Mouse (Mus musculus) lung, postnatal 4 days (tissue): ENCODE measurements at regions not wholly inside any gene's neighbourhood (a gene's known extent, or its start where the extent isn't known, plus 50 kb on each side); places are given as distances from the start of the nearest gene placed in this dataset.

Experiments
- DNase-seq, 2 experiments: peaks; one replicate each; pipeline ENCODE4 v3.0.0; 2021

GRCm38 (mm10) chr8:9152313-9152925 lies 462.1 kb upstream of the Arglu1 start:
- DNase-seq: no peak

DNA sequence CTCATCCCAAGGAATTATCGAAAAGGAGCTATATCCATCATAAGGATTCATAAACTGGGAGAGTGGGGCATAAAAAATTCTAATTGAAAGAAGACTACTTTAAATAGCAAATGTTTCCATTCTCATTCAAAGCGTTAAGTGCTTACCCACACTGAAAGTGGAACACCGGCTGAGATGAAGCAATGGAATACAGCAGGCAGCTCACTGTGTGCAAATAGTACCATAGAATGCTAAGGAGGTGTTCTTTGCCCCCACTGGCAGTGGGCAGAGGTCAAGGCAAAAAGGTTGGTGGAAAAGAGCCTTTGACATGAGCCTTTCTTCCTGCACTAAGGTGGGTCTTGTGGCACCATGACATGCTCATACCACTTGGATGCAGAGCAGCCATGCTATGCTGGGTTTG lies 454.0 kb upstream of the Arglu1 start:
- no peak for DNase-seq

DNA sequence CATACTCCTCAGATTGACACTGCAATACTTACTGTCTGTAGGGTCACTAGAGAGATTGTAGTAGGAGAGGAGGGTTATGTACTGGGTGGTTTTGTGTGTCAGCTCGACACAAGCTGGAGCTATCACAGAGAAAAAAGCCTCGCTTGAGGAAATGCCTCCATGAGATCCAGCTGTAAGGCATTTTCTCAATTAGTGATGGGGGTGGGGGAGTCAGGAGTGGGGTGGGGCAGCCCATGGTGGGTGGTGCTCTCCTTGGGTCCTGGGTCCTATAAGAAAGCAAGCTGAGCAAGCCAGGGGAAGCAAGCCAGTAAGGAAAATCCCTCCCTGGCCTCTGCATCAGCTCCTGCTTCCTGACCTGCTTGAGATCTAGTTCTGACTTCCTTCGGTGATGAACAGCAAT lies 449.5 kb upstream of the Arglu1 start:
- no peak for DNase-seq

- DNase-seq: no peak
Measured at GRCm38 (mm10) chr8:9139059-9139620, 448.8 kb upstream of the Arglu1 start.

DNA sequence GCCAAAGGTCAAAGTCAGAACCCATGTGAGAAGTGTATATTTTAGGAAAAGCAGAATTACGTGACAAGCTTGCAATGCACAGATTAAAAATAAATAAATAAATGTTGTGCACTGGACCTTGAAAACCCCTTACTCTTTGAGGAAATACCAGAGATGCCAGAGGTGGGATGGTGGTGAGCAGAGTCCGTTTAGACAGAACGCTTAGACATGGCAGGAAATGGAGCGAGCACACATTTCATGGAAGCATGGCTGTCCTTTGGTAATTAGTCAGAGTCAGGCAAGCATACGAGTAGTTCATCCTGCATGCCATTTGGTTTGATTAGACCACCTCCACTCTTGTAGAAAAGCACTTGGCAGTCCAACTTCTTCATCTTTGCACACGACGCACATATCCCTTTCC lies 443.4 kb upstream of the Arglu1 start:
- DNase-seq: no peak

GRCm38 (mm10) chr8:9132612-9133218 lies 442.4 kb upstream of the Arglu1 start:
- DNase-seq: no peak

- no peak for DNase-seq
Measured at GRCm38 (mm10) chr8:9131249-9131648, 440.9 kb upstream of the Arglu1 start.

DNA sequence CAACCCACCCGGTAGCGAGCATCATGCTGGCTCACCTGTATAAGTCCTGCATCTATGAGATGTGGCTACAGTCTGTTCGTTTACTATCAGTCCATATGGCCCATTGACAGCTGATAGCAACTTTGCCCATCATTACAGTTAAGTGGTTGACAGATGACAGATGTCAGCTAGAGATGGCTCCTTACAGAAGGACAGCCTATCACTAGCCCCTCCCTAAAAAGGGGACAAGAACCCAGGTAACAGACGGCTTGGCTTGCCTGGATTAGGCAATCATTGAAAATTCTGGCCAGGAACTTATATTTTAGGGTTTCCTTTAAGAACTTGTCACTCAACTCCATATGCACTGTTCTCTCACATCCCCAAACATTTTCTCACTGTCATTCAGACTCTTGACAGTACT lies 434.2 kb upstream of the Arglu1 start:
- no peak for DNase-seq

- DNase-seq: no peak
Measured at GRCm38 (mm10) chr8:9117809-9118737, 427.8 kb upstream of the Arglu1 start.

GRCm38 (mm10) chr8:9095980-9096379 lies 405.7 kb upstream of the Arglu1 start:
- peak in 1 of 2 experiments; percentile 10 for DNase-seq

GRCm38 (mm10) chr8:9094002-9094401 lies 403.7 kb upstream of the Arglu1 start:
- no peak for DNase-seq

DNA sequence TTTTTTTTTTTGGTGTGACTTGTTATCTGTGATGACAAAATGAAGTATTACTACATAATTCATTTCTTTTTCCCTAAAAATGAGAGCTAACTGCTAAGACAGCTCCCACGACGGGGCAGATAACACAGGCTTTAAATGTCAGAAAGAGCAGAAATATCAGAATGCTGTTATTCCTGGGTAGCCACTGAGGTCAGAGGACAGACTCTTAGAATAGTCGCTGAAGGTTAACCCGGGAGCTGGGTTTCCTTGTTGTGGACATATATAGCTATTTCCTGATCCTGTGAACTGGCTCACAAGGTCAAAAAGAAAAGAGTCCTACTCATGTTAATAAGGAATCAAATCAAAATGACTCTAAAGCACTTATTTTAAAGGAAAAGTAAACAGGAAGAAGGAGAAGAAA lies 403.0 kb upstream of the Arglu1 start:
- DNase-seq: no peak

- DNase-seq: no peak
Measured at GRCm38 (mm10) chr8:9072724-9073123, 382.4 kb upstream of the Arglu1 start.

GRCm38 (mm10) chr8:9072286-9072685 lies 382.0 kb upstream of the Arglu1 start:
- peak in 1 of 2 experiments; percentile 8 for DNase-seq

GRCm38 (mm10) chr8:9070953-9071352 lies 380.6 kb upstream of the Arglu1 start:
- no peak for DNase-seq

GRCm38 (mm10) chr8:9069845-9070244 lies 379.5 kb upstream of the Arglu1 start:
- DNase-seq: no peak

DNA sequence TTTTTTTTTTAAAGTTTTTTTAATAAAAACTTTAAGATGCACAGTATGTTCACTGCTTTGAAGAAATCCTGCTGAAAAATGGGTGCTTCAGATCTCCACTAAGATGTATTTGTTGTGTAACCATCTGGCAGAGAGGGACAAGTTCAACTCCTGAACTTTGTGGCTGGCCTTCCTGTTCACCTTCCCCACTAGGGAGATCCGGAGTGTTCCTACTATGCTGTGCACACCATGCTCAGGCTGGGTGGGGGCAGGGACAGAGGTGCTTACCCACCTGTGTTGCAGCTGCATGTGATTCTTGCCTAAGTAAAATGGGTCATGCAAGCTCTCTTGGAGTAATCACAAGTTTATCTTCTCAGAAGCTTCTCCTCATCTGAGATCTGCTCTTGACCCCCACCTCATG lies 377.4 kb upstream of the Arglu1 start:
- DNase-seq: no peak

- DNase-seq: no peak
Measured at GRCm38 (mm10) chr8:9060166-9060565, 369.8 kb upstream of the Arglu1 start.

DNA sequence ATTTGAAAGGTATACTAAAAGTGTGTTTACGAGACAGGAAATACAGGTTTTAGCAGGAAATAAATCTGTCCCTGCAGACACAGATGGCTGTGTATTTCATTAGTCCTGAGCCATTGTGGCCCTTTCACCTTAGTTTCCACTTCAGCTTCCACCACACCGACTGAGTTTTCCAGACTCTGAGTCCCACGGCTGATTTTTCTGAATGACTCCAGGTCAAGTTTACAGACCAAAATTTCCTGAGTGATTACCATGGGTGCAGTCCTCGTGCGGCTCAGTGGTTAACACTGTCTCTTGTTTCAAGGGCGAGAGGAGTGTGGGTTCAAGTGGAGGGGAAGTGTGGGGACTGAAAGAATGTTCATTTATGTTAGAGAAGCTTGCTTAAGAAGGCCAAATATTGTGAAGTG lies 365.1 kb upstream of the Arglu1 start:
- peak; percentile 10 to 40 for DNase-seq

GRCm38 (mm10) chr8:9054801-9055200 lies 364.5 kb upstream of the Arglu1 start:
- DNase-seq: no peak

DNA sequence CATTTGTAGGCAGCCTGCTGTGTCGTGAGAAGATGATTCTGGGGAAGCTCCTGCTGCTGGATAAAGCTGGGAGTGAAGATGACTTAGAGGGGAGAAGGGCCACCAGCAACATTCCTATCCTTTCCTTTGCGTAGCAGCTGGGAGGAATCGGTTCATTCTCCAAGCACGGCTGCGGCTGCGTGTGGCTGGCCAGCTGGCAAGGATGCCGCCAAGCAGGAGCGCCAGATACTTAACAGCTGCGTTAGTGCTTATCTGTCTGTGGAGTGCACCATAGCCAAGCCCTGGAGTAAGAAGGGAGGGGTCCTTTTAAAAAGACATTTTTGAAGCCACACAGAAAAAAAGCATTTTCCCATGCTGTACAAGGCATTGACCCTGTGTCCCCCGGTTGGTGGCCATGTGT lies 361.4 kb upstream of the Arglu1 start:
- DNase-seq: peak; percentile 63 to 91

DNA sequence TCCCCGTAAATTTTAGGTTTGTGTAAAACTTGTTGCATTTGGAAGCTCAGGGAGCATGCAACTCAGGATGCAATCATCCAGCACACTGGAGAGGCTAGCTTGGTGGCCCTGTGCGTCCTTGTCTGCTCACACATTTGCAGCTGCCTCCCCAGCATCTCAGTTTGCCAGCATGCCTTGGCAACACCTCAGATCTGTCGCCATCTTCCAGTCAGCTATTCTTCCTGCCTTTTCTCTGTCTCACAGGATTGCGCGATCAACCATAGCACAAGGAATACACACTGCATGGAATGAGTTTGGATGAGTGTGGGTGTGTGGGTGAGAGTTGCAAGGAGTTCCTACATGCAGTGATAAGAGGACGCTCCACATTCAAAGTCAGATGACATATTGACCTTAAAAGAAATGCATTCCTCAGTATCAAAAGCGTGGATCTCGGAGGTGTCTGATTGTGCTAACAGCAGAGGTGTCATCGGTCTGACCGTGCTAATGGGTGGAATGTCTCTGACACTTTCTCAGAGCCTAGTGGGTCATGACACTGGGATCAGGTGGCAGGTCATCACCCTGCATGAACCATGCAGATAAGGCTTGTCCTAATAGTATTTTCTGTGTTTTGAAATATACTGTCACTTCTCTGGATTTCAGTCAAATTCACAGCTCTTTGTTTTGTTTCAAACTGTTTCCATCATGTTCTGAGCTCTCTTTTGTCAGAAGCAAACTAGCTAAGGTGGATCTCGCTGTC lies 360.6 kb upstream of the Arglu1 start:
- peak; percentile 10 to 65 for DNase-seq

- DNase-seq: no peak
Measured at GRCm38 (mm10) chr8:9048116-9048515, 357.8 kb upstream of the Arglu1 start.
